Mouse (Mus musculus) liver, embryonic 18 days (tissue): ENCODE results near the gene H2afy. TPM values are rescaled to one million over a fixed set of nuclear protein-coding genes. Genes with fewer than 3 reads are reported as not detected.

Source experiments
- polyA plus RNA-seq: library from polyadenylated mRNA; depleted of rRNA; stranded (reverse); fragments of >200 nt; gene quantifications from 2 replicates; pipeline ENCODE4 v1.2.3, GENCODE M21; 2012; rRNA removed

The H2afy gene
- 73.6 and 78.4 TPM in 2 replicates for polyA plus RNA-seq

DNA sequence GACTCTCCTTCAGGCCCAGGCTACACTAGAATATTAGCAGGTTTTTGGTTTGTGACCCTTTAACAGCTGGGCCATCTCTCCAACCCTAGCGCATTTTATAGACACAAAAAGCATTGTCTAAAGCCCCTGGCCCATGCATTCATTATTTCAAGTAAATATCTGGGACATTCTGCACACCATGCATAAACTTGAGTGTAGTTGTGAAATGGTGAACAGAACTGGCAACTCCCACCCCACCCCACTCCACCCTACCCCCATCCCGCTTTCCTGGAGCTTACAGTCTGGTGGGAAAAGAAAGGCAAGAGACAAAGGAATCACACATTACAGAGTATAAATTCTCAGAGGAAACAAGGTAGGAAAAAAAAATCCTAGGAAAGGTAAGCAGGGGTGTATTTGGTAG, at the start of gene H2afy:
TSS of gene H2afy (minus strand) at position 162 of the 400 bp plus-strand sequence.

DNA sequence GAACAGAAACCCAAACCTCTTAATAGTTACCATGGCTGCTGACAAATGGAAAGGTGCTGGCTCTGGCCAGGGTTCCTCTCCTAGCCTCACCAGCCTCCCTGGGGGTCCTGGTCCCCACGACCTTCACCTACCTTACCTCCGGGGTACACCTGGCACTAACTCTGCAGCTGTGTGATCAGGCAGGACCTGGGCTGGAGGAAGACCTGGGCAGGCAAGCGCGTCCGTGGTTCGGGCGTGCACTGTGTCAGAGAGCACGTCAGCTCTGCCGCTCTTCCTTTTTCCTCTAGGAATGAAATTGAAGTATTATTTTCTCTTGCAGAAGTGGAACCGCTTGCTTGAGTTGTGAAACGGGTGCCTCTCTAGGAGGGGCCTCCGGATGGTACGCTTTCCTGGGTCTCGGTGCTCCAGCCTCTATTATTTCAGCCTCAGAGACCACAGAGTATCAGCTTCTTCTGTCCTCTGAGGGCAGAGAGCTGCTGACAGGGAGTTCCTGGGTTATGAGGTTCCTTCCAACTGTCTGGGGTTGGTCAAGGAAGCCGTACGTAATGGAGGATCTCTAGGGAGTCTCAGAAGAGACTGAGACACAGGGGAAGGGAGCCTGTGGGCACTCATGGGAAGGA, 42.4 kb upstream of the H2afy start, which contains the start of gene Tifab:
TSS of gene Tifab (minus strand) at position 470 of the 620 bp plus-strand sequence.

Other genes with a start within 250 kb of the H2afy start
- 4.8 and 5.1 TPM in 2 replicates for gene Tifab, start 42.5 kb upstream of the H2afy start, polyA plus RNA-seq
- gene Neurog1, start 115.8 kb upstream of the H2afy start, polyA plus RNA-seq, result not detected in 2 replicates
- gene Cxcl14, start 160.2 kb upstream of the H2afy start, polyA plus RNA-seq, result 0.02 and 0.05 TPM in 2 replicates